Mouse (Mus musculus): Measurements from ENCODE around the gene Spdye4b. TPM values are rescaled to one million over a fixed set of nuclear protein-coding genes. Genes with fewer than 3 reads are reported as not detected.
"Not testable (repeated sequence)": the region's sequence is repeated elsewhere in the genome, so short reads cannot be mapped to it uniquely, and the experiment has no call there.

The Spdye4b gene
- not detected for total RNA-seq (2021)
- polyA plus RNA-seq (2012; rRNA removed): not detected in 2 replicates
- long read RNA-seq: 0 reads

GRCm38 (mm10) chr5:143180255-143181076 lies at the start of gene Spdye4b, which contains the start of gene Rbak:
Spdye4b (plus strand) TSS chr5:143181017.
Rbak (minus strand) TSS chr5:143180775.
- H3K27me3 ChIP-seq (ENCODE audit: control insufficient read depth, insufficient read depth, low read length): no peaks in the 10 kb centered on the region
- no peaks in the 10 kb centered on the region for H3K36me3 ChIP-seq (ENCODE audit: control insufficient read depth, insufficient read depth, low read length)
- no peaks in the 10 kb centered on the region for H3K79me2 ChIP-seq (replicated peaks; ENCODE audit: control insufficient read depth, insufficient read depth, low read length)
- DNase-seq: peak; percentile 93 to 95
- intact Hi-C loops (cut with DNase I): loop anchor here (1.0 to 5.0 kb wide), 4 partner anchors 55 to 222 kb away; partner anchors contain the start of genes E130309D02Rik, Kdelr2, Rnf216 and Zfp12
- H3K4me3 ChIP-seq: peak within 1 kb of the TSS; percentile 74
- H3K9ac ChIP-seq (ENCODE audit: low read depth, low read length): peak within 1 kb of the TSS; percentile 95
- peak within 1 kb of the TSS; percentile 81 for H3K27ac ChIP-seq
- 1% methylated on average over 57 of the region's 58 CpGs for WGBS
- peak; percentile 13; the same call in 1 of the 2 replicates for TF ChIP-seq CTCF (IDR thresholded peaks at IDR 0.05)
- TF ChIP-seq POLR2A (IDR thresholded peaks at IDR 0.05; ENCODE audit: insufficient read depth, low read depth, low read length): peak; percentile 91
- TF ChIP-seq EP300 (IDR thresholded peaks at IDR 0.05; ENCODE audit: insufficient read depth, low read depth, low read length): peak; percentile 77
- H3K4me1 ChIP-seq (ENCODE audit: control insufficient read depth, insufficient read depth, low read length): peaks cover 1% of the 10 kb centered on the region; the same call in 1 of the 2 replicates

- TF ChIP-seq CTCF (IDR thresholded peaks at IDR 0.05) (no peak), POLR2A (IDR thresholded peaks at IDR 0.05; ENCODE audit: insufficient read depth, low read depth, low read length) (no peak), EP300 (IDR thresholded peaks at IDR 0.05; ENCODE audit: insufficient read depth, low read depth, low read length) (no peak)
- WGBS: 37% methylated on average over 13 of the region's 13 CpGs
- Histone ChIP-seq H3K9ac (ENCODE audit: low read depth, low read length) (no peak overlapping the region), H3K27ac (no peak overlapping the region), H3K27me3 (ENCODE audit: control insufficient read depth, insufficient read depth, low read length) (no peaks in the 10 kb centered on the region), H3K36me3 (ENCODE audit: control insufficient read depth, insufficient read depth, low read length) (no peaks in the 10 kb centered on the region), H3K79me2 (replicated peaks; ENCODE audit: control insufficient read depth, insufficient read depth, low read length) (no peaks in the 10 kb centered on the region), H3K4me3 (no peak overlapping the region), H3K4me1 (ENCODE audit: control insufficient read depth, insufficient read depth, low read length) (no peaks in the 10 kb centered on the region)
- intact Hi-C loops (cut with DNase I): no loop called here
- no peak for DNase-seq
Observed at GRCm38 (mm10) chr5:143132935-143133514, 47.8 kb upstream of the Spdye4b start.

GRCm38 (mm10) chr5:143134216-143135010 lies 46.4 kb upstream of the Spdye4b start:
- H3K79me2 ChIP-seq (replicated peaks; ENCODE audit: control insufficient read depth, insufficient read depth, low read length); H3K36me3 ChIP-seq (ENCODE audit: control insufficient read depth, insufficient read depth, low read length); H3K4me1 ChIP-seq (ENCODE audit: control insufficient read depth, insufficient read depth, low read length); intact Hi-C loops (cut with DNase I); H3K27ac ChIP-seq; H3K4me3 ChIP-seq; H3K9ac ChIP-seq (ENCODE audit: low read depth, low read length); DNase-seq; H3K27me3 ChIP-seq (ENCODE audit: control insufficient read depth, insufficient read depth, low read length): not testable (repeated sequence)
- WGBS: 77% methylated on average over 5 of the region's 6 CpGs

GRCm38 (mm10) chr5:143135042-143135441 lies 45.8 kb upstream of the Spdye4b start:
- Histone ChIP-seq H3K4me1 (ENCODE audit: control insufficient read depth, insufficient read depth, low read length) (peaks cover 1% of the 10 kb centered on the region; the same call in 1 of the 2 replicates), H3K27ac (no peak overlapping the region), H3K79me2 (replicated peaks; ENCODE audit: control insufficient read depth, insufficient read depth, low read length) (no peaks in the 10 kb centered on the region), H3K4me3 (no peak overlapping the region), H3K27me3 (ENCODE audit: control insufficient read depth, insufficient read depth, low read length) (no peaks in the 10 kb centered on the region), H3K36me3 (ENCODE audit: control insufficient read depth, insufficient read depth, low read length) (no peaks in the 10 kb centered on the region), H3K9ac (ENCODE audit: low read depth, low read length) (no peak overlapping the region)
- TF ChIP-seq EP300 (IDR thresholded peaks at IDR 0.05; ENCODE audit: insufficient read depth, low read depth, low read length) (no peak), CTCF (IDR thresholded peaks at IDR 0.05) (no peak), POLR2A (IDR thresholded peaks at IDR 0.05; ENCODE audit: insufficient read depth, low read depth, low read length) (no peak)
- no peak for DNase-seq
- intact Hi-C loops (cut with DNase I): no loop called here
- WGBS: 83% methylated on average over 7 of the region's 7 CpGs

- intact Hi-C loops (cut with DNase I): no loop called here
- no peak overlapping the region for H3K27ac ChIP-seq
- no peak overlapping the region for H3K9ac ChIP-seq (ENCODE audit: low read depth, low read length)
- H3K79me2 ChIP-seq (replicated peaks; ENCODE audit: control insufficient read depth, insufficient read depth, low read length): no peaks in the 10 kb centered on the region
- no peaks in the 10 kb centered on the region for H3K27me3 ChIP-seq (ENCODE audit: control insufficient read depth, insufficient read depth, low read length)
- H3K36me3 ChIP-seq (ENCODE audit: control insufficient read depth, insufficient read depth, low read length): no peaks in the 10 kb centered on the region
- TF ChIP-seq EP300 (IDR thresholded peaks at IDR 0.05; ENCODE audit: insufficient read depth, low read depth, low read length): no peak
- no peak for TF ChIP-seq POLR2A (IDR thresholded peaks at IDR 0.05; ENCODE audit: insufficient read depth, low read depth, low read length)
- no peak for TF ChIP-seq CTCF (IDR thresholded peaks at IDR 0.05)
- no peak overlapping the region for H3K4me3 ChIP-seq
- H3K4me1 ChIP-seq (ENCODE audit: control insufficient read depth, insufficient read depth, low read length): peaks cover 7% of the 10 kb centered on the region; the same call in 1 of the 2 replicates
- no peak for DNase-seq
- WGBS: 83% methylated on average over 13 of the region's 13 CpGs
Observed at GRCm38 (mm10) chr5:143137580-143137979, 43.2 kb upstream of the Spdye4b start.

Measured in heart, adult 2 months (tissue).